Mouse (Mus musculus) lung, postnatal 10 days (tissue): ENCODE results near the gene Olfr1390.
"Not testable (repeated sequence)": the region's sequence is repeated elsewhere in the genome, so short reads cannot be mapped to it uniquely, and the experiment has no call there.

ENCODE experiments used
- DNase-seq: peaks from one replicate; pipeline ENCODE4 v3.0.0; 2021

The Olfr1390 gene

DNA sequence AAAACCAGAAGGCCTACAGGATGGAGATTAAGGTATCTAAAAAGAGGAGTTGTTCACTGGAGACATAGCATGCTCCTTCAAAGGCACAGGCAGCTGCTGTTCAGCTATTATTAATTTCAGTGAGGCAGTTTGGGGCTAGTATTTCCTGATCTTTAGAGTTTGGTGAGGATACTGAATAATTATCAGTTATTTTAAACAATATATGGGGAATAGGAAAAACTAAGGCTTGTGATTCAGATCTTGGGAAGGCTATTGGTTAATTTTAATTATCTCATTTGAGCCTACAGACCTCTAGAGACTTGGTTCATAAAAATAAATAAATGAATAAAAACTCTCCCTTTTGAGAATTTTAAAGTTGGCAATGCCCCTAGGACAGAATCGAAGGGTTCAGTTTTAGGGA is at the start of gene Olfr1390:
TSS of gene Olfr1390 (plus strand) at position 301 of the 400 bp plus-strand sequence.
- no peak for DNase-seq

GRCm38 (mm10) chr11:49287251-49287650 is 47.7 kb upstream of the Olfr1390 start:
- DNase-seq = no peak

- no peak for DNase-seq
These were observed 42.2 kb upstream of the Olfr1390 start for GRCm38 (mm10) chr11:49292777-49293176.

DNA sequence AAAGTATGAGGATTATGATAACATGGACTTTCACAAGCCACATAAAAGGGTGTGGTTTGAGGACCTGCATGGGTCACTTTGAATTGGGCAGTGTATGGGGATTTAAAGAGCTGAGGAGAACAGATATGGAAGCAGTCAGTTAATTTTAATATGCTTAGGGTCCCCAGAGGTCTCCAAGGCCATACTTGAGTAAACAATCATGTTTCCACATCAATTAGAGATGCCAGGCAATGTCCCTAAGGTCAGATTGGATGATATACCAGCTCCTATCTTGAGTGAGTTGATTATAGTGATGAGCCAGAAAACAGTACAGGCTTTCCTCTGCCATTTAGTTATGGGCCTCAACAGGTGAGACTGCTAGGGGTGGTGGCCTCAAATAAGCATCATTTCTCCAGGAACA is 30.5 kb upstream of the Olfr1390 start, which contains the start of gene Olfr10:
TSS of gene Olfr10 (plus strand) at position 301 of the 400 bp plus-strand sequence.
- DNase-seq = no peak

DNA sequence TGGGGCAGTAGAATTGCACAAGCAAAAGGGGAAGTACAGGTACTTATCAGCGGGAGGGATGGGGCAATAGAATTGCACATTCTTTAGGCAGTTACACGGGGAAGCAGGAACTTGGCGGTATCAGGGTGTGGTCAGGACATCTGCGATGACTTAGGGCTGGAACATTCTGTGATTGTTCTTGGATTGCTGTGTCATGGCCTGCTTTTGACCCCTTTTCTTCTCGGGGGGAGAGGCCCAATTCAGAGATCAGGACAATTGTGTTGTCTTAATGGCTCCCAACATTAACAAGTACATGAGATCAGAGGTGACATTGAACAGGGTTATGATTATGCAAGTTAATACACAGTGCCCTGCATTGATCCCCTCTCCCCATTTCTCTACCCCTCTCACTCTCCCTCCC is 26.4 kb upstream of the Olfr1390 start:
- not testable (repeated sequence) for DNase-seq

- no peak for DNase-seq
These were observed 12.5 kb upstream of the Olfr1390 start, which contains the start of gene Olfr1391 for GRCm38 (mm10) chr11:49322442-49322841. TSS of gene Olfr1391 (plus strand) at chr11:49322742.

GRCm38 (mm10) chr11:49326726-49327125 is 8.3 kb upstream of the Olfr1390 start:
- no peak for DNase-seq

GRCm38 (mm10) chr11:49329686-49330085 is 5.3 kb upstream of the Olfr1390 start:
- no peak for DNase-seq

DNA sequence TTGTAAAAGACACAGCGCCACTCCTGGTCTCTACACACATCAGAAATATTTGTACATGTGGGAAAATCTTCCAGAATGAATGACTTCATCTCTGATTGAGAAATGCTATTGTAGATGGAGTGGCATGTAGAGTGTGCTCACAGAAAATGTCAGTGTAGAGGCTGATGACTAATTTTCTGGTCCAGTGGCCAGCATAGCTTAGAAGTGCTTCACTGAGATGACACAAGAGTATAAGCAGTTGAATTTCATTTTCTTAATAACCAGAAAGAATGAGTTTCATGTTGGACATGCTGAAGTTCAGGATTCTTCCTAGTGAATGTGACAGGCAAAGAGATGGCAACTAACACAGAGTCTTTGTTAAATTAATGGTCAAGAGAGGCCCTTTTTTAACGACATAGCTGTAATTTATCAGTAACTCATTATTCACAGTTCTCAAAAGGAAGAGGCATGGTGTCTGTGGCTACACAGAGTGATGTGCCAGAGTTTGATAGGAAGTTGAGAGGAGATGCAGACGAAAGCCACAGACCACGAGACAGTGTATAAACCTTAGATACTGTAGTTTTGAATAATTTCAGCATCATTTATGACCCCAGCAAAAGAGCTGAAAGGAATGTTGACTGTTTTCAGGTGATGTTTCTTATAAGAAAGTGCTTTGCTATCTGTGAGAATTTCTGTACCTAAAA is 2.3 kb downstream of the Olfr1390 start:
- no peak for DNase-seq

- no peak for DNase-seq
These were observed 48.1 kb downstream of the Olfr1390 start for GRCm38 (mm10) chr11:49383133-49383532.

DNA sequence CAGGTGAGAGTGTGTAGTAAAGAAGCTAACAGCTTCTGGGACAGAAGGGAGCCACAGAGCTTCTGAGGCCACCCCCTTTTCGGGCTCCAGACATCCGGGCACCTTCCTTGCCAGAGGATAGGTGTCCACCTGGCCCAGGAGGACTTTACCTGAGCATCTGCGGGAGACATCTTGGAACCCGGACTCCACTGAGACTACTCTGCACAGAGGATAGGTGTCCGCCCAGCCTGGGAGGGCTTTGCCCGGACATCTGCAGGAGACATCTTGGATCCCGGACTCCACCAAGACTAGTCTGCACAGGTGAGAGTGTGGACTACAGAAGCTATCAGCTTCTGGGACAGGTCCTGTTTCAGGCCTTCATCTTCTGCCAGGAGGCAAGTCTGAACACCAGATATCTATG is 51.1 kb downstream of the Olfr1390 start:
- DNase-seq = not testable (repeated sequence)
